Mouse (Mus musculus) layer of hippocampus, adult 18-20 months (tissue): Measurements from ENCODE around the gene 4930590J08Rik. TPM values are rescaled to one million over a fixed set of nuclear protein-coding genes. Genes with fewer than 3 reads are reported as not detected.
"Not testable (repeated sequence)": the region's sequence is repeated elsewhere in the genome, so short reads cannot be mapped to it uniquely, and the experiment has no call there.

ENCODE experiments used
- DNase-seq, 2 experiments: peaks; one replicate each; pipeline ENCODE4 v3.0.0; 2022; ENCODE audit warnings: low spot score in 2 of 2
- long read RNA-seq: library from polyadenylated mRNA; stranded (forward); transcript quantifications from one replicate; pipeline ENCODE4 v2.0.0, GENCODE M21; 2021
- total RNA-seq, 2 experiments: library from RNA; stranded (reverse); gene quantifications; 2 replicates each; pipeline ENCODE4 v1.2.3; 2021

The 4930590J08Rik gene
- total RNA-seq: 1 to 10 TPM; 1.7 TPM
- long read RNA-seq: 0 reads

GRCm38 (mm10) chr6:91902509-91902908 lies at the start of gene 4930590J08Rik:
4930590J08Rik (plus strand) TSS chr6:91902809.
- not testable (repeated sequence) for DNase-seq

GRCm38 (mm10) chr6:91858339-91858738 lies 44.3 kb upstream of the 4930590J08Rik start:
- DNase-seq: no peak

DNA sequence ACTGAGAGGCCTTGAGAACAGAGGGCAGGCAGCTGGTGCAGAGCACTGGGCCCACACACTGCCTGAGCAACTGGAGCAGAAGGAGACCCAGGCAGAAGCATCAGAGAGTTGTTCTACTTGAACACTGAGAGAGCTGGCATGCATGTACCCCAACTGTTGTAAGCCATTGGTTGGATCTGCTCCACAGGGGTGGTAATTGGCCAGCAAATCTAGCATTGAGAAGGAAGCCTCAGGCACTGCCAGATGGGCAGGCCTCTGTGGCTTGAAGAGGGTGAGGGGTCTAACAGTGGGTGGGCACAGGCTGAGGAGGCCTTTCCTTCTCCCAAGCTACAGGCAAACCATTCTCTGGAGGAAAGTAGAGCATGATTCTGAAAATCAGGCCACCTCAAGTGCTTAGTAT lies 39.8 kb upstream of the 4930590J08Rik start:
- no peak for DNase-seq

- no peak for DNase-seq
Observed at GRCm38 (mm10) chr6:91864595-91864994, 38.0 kb upstream of the 4930590J08Rik start.

DNA sequence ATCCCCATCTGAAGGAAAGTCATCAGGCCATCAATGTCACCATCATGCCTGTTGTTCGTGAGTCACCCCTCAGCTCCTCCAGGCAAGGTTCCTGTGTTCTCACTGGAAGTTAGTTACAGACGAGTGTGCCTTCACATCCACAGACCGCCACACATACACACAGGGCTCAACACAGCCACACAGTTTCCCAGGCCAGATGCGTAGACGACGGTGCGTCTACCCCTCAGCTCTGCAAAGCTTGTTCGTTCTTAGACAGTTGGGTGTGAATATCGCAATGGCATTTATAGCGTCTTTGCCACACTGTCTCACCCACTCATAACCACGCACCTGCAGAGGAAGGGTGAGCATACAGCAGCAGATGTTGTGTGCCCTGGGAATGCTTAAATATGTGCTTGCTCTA lies 37.0 kb upstream of the 4930590J08Rik start:
- peak in 1 of 2 experiments; percentile 18 for DNase-seq

DNA sequence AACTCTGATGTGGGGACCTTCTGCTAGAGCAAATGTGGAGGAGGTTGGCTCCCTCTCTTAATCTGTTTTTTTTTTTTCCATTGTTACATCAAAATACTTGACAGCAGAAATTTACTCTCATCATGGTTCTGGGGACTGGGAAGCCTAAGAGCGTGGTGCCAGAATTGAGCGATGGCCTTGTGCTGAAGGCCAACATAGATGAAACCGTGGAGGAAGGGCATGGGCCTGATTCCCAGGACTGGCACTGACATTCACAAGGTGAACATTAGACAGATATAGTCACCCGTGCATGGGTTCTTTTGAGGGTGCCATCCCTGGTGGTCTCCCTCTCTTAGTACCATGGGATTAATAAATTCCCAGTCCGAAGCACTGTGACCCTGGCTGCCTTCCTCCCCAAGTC lies 34.5 kb upstream of the 4930590J08Rik start:
- no peak for DNase-seq

DNA sequence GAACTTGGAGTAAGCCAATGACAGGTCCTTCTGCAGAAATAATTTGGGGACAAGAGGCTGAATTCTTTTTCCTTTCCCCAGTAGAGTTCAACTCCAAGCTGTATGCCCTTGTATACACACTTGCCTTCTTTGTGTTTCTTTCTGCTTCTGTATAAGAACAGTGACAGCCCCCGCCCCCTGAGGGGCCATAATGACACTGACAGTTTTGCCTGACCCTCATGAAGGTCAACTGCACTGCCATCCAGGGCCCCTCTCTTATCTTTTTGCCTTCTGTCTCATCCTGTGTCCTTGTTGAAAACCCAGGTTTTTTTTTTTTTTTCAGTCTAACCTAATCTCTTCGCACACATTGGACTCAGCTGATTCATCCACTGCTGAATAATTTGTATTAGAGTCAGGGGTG lies 29.8 kb upstream of the 4930590J08Rik start:
- no peak for DNase-seq

- DNase-seq: peak; percentile 88 to 99
Observed at GRCm38 (mm10) chr6:91877885-91878651, 24.5 kb upstream of the 4930590J08Rik start, which contains the start of gene Ccdc174. Ccdc174 (plus strand) TSS chr6:91878053.

- no peak for DNase-seq
Observed at GRCm38 (mm10) chr6:91883859-91884258, 18.8 kb upstream of the 4930590J08Rik start.

DNA sequence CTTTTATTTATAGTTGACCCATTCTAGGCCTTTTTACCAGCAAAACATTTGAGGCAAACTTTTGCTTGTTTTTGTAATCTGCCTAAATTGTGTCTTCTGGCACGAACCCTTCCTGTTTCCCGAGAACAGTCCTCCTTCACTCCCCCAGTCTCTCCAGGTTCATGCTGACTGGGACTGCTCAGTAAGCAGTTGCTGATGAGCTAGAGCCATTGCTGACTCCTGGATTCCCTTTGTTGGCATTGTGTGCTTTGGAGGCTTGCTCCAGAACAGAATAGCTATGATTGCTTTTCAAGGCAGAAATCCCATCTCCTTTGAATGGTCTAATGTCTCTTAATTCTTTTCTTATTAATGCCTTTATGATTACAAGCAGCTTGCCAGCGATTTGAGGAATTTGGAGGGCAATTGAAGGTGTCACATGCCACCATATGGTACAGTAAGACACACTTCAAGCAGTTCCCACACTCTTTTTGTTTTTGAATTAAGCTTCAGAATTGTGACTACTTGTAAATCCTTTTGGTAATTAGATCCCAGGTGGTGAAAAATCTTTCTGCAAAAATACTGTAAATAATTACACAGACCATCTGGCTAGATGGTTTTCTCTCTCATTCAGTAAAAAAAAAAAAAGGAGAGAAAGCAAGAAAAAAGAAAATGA lies 13.2 kb upstream of the 4930590J08Rik start:
- no peak for DNase-seq

GRCm38 (mm10) chr6:91890615-91891014 lies 12.0 kb upstream of the 4930590J08Rik start:
- DNase-seq: no peak

DNA sequence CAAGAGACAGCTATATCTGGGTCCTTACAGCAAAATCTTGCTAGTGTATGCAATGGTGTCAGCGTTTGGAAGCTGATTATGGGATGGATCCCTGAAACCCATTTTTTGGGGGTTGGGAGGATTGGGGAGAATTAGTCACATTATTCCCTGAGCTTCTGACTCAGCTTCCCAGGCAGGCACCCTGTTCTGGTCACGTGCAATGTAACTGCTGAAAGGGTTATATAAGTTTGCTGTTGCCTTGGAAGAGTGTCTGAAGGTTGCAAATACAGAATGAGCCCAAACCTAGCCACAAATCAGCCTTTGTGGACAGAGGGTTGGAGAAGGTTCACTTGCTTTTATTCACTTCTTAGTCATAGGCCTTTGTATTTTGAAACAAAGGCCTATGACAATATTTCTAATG lies 10.8 kb upstream of the 4930590J08Rik start:
- DNase-seq: no peak

DNA sequence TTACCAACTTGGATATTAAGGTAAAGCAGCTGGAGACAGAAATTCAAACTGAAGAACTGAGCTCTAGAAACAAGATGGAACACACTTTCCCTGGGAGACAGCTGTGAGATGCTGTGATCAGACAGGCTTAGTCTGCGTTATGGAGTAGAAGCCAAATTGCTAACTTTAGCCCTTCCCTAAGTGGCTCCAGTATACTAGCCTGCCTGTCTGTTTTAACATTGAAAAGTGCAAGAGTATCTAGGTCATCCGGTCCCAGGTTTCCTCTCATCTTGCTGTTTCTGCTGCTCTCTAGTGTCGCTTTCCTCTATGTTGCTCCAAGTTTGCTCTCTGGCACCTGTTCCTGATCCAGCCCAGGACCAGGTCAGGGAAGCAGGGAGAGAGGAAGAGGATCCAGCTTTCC lies 5.8 kb upstream of the 4930590J08Rik start:
- DNase-seq: no peak

GRCm38 (mm10) chr6:91901505-91901904 lies 1.1 kb upstream of the 4930590J08Rik start:
- peak; percentile 61 to 86 for DNase-seq

DNA sequence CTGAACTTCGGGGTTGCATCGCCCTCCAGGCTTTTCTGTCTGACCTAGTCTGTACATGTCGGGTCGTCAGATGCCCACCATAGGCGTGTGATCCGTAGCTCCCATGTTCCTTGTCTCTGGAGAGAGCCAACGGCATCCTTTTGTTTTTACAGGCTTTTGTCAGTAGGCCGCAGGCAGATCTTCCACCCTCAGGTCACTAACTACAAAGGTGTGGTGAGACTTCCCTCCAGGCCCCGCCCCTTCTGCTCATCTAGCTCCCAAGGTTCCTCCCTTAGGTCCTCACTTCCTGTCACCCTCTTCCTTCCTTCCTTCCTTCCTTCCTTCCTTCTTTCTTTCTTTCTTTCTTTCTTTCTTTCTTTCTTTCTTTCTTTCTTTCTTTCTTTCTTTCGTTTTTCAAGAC lies 11.4 kb downstream of the 4930590J08Rik start:
- no peak for DNase-seq

GRCm38 (mm10) chr6:91917286-91917685 lies 14.7 kb downstream of the 4930590J08Rik start:
- DNase-seq: peak; percentile 37 to 68

- DNase-seq: no peak
Observed at GRCm38 (mm10) chr6:91917716-91918115, 15.1 kb downstream of the 4930590J08Rik start.

DNA sequence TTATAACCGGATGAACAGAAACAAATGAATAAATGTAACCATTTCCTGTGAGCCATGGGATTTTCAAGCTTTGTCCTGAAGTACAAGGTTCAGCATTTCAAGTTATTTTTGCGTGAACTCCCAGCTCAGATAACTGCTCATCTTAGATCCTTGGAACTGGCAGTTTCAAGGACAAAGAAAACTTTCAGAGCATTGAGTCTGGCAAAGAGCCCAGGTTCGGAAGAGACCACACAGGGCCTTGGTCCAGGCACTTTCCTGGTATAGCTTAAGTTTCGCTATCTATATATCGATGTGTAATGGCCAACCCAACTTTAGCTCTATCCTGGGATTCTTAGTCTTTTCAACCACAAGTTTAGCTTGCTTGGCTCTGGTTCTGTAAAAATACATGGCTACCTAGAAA lies 28.6 kb downstream of the 4930590J08Rik start:
- no peak for DNase-seq

DNA sequence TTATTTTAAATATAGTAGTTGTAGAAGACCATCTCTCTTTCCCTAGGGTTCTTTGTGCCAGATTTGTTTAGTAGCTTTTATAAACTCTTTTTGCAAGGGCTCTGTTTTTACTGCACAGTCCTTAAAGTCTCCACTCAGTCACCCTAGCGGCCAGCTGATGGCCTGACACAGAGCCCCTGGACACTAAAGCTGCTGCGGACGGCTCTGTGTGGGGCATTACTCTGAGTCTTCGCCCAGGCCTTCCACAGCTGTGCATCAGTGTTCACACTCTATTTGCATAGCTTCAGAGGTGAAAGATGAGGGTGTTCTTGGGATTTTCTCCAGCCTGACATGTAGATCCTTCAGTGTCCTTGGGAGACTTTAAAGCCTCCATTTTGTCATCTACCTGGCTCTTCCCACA lies 35.9 kb downstream of the 4930590J08Rik start:
- DNase-seq: no peak

GRCm38 (mm10) chr6:91948426-91948825 lies 45.8 kb downstream of the 4930590J08Rik start:
- no peak for DNase-seq

DNA sequence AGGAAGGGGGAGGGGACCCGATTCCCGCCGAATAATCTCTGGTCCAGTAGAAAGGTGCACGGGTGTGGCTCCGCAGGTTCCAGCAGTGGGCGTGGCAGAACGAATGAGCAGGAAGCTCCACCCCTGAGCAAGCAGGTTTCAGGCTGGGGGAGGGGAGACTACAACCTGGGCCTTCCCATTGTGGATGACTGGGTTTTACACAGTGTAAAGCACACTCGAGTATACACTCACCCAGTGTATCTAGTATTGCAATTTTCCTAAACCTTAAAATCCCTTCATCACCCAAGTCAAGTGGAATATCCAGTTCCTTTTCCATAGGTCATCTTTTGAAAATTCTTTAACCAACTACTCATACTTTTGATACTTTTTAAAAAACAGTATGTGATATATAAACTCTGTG lies 55.4 kb downstream of the 4930590J08Rik start:
- DNase-seq: not testable (repeated sequence)

GRCm38 (mm10) chr6:91960028-91960811 lies 57.6 kb downstream of the 4930590J08Rik start:
- DNase-seq: no peak
